Mouse (Mus musculus): ENCODE measurements around the gene Oas1e. TPM values are rescaled to one million over a fixed set of nuclear protein-coding genes. Genes with fewer than 3 reads are reported as not detected.

Gene Oas1e
- total and polyA plus RNA-seq, 3 experiments, result not detected

- TF ChIP-seq MYB (IDR thresholded peaks at IDR 0.05; ENCODE audit: low read depth, low read length) (no peak), ELF1 (IDR thresholded peaks at IDR 0.05; ENCODE audit: low read depth, low read length) (peak; percentile 46; the same call in 1 of the 2 replicates), MAFK (IDR thresholded peaks at IDR 0.05; ENCODE audit: borderline replicate concordance, low read depth, low read length) (no peak; the same call in 1 of the 2 replicates), GABPA (IDR thresholded peaks at IDR 0.05; ENCODE audit: low read depth, low read length) (no peak), CHD1 (IDR thresholded peaks at IDR 0.05; ENCODE audit: low read depth, low read length) (no peak), ZNF384 (IDR thresholded peaks at IDR 0.05; ENCODE audit: low read depth, low read length) (no peak), ZC3H11A (IDR thresholded peaks at IDR 0.05; ENCODE audit: low read depth, low read length) (no peak)
Measured at GRCm38 (mm10) chr5:120775287-120775985, 19.9 kb downstream of the Oas1e start (continued).

- H3K4me3 ChIP-seq (ENCODE audit: control insufficient read depth in 1 of 2, insufficient read depth in 1 of 2, low read depth in 2 of 2, low read length in 2 of 2), result no peak overlapping the region
Measured at GRCm38 (mm10) chr5:120769396-120769795, 25.9 kb downstream of the Oas1e start.

GRCm38 (mm10) chr5:120765010-120765409 is 30.3 kb downstream of the Oas1e start:
- Histone ChIP-seq H3K4me3 (ENCODE audit: control insufficient read depth in 1 of 2, insufficient read depth in 1 of 2, low read depth in 2 of 2, low read length in 2 of 2) (no peak overlapping the region), H3K79me2 (ENCODE audit: control insufficient read depth, insufficient read depth, low read length, poor library complexity) (no peaks in the 10 kb centered on the region), H3K4me1 (ENCODE audit: control insufficient read depth in 1 of 2, insufficient read depth in 2 of 2, low read length in 2 of 2) (0 out of 4 replicates have a peak, but pooled peaks cover 0 to 3% of the 10 kb centered on the region in 2 experiments), H3K27me3 (ENCODE audit: control insufficient read depth in 1 of 2, insufficient read depth in 2 of 2, low read length in 2 of 2) (no peaks in the 10 kb centered on the region), H3K36me3 (ENCODE audit: control insufficient read depth in 1 of 2, insufficient read depth in 2 of 2, low read length in 2 of 2) (no peaks in the 10 kb centered on the region), H3K27ac (ENCODE audit: control insufficient read depth, low read depth, low read length) (no peak overlapping the region), H3K9me3 (replicated peaks; ENCODE audit: insufficient read depth, low read length) (no peaks in the 10 kb centered on the region), H3K9ac (ENCODE audit: control insufficient read depth, low read depth, low read length, poor library complexity, severe bottlenecking) (no peak overlapping the region)
- no peak for DNase-seq (ENCODE audit: low read depth, low spot score)
- TF ChIP-seq UBTF (IDR thresholded peaks at IDR 0.05; ENCODE audit: borderline replicate concordance, insufficient read depth, low read depth, low read length) (no peak), CTCF (IDR thresholded peaks at IDR 0.05 in 2 of 3, conservative IDR thresholded peaks at IDR 0.05 in 1 of 3; ENCODE audit: control insufficient read depth in 1 of 3, insufficient read depth in 1 of 3, low read depth in 2 of 3, low read length in 3 of 3, poor library complexity in 1 of 3, severe bottlenecking in 1 of 3) (0 out of 6 replicates have a peak, but pooled peaks of 1 of the 3 experiments have one; percentile 28)

More at GRCm38 (mm10) chr5:120769396-120769795, 25.9 kb downstream of the Oas1e start:
- Histone ChIP-seq H3K9ac (ENCODE audit: control insufficient read depth, low read depth, low read length, poor library complexity, severe bottlenecking) (no peak overlapping the region), H3K79me2 (ENCODE audit: control insufficient read depth, insufficient read depth, low read length, poor library complexity) (no peaks in the 10 kb centered on the region), H3K4me1 (ENCODE audit: control insufficient read depth in 1 of 2, insufficient read depth in 2 of 2, low read length in 2 of 2) (peaks cover 0 to 3% of the 10 kb centered on the region in 2 experiments; a peak in 1 of 4 replicates), H3K9me3 (replicated peaks; ENCODE audit: insufficient read depth, low read length) (no peaks in the 10 kb centered on the region), H3K27ac (ENCODE audit: control insufficient read depth, low read depth, low read length) (no peak overlapping the region), H3K36me3 (ENCODE audit: control insufficient read depth in 1 of 2, insufficient read depth in 2 of 2, low read length in 2 of 2) (no peaks in the 10 kb centered on the region), H3K27me3 (ENCODE audit: control insufficient read depth in 1 of 2, insufficient read depth in 2 of 2, low read length in 2 of 2) (no peaks in the 10 kb centered on the region)
- no peak for DNase-seq (ENCODE audit: low read depth, low spot score)
- no peak for TF ChIP-seq GATA1 (IDR thresholded peaks at IDR 0.05; ENCODE audit: low read depth, low read length)
- peak; percentile 62 for TF ChIP-seq TAL1 (IDR thresholded peaks at IDR 0.05; ENCODE audit: low read length)
- peak; percentile 31; the same call in 1 of the 2 replicates for TF ChIP-seq TCF12 (IDR thresholded peaks at IDR 0.05; ENCODE audit: low read depth, low read length)
